Mouse (Mus musculus): ENCODE measurements around the gene Tmem210.

The Tmem210 gene

DNA sequence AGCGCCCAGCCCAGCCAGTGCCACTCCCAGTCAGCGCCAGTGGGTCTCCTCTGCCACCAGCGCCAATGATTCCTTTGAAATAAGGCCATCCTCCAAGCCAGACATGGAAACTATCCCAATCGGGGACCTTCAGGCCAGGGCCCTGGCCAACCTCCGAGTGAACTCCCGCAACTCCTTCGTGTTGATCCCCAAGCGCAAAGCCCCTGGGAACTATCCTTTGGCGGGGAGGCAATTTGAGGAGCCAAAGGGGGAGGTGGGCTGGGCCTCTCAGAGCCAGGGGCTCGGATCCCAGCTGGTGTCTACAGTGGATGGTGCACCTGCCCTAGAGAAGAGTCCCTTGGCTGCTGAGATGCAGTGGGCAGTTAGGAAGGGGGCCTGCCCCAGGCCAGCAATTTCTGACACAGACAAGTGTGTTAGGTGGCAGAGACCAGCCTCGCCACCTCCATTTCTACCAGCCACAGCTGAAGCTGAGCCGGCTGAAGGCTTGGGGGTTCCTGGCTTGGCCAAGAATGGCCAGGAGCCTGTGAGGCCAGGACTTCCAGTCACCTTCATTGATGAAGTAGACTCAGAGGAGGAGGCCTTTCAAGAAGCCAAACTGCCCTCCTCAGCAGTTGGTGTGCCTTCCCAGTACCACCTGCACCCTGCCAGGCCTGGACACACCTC lies 24.2 kb upstream of the Tmem210 start:
- in situ Hi-C loops (cut with MboI; ENCODE audit: unreplicated experiment in 2 of 2) = loop anchor here in 1 of 2 experiments (25.0 kb wide), 1 partner anchor 1649 kb away; the partner anchor contains the start of genes Med22, Rpl7a, Surf1 and Surf2

DNA sequence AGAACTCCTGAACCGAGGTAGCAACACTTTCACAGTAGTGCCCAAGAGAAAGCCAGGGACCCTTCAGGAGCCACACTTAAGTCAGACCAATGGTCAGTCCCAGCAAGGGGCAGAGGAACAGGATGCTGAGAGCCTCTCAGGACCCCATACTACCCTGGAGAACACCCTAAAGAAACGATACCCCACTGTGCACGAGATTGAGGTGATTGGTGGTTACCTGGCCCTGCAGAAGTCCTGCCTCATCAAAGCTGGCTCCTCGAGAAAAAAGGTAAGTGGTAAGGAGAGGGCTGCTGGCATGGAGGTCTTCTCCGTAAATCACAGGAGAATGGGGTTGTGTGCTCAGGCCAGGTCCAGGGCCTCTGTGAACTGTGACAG lies 23.7 kb upstream of the Tmem210 start:
- in situ Hi-C loops (cut with MboI; ENCODE audit: unreplicated experiment in 2 of 2) = loop anchor here in 1 of 2 experiments (25.0 kb wide), 1 partner anchor 1648 kb away; the partner anchor contains the start of genes Med22, Rpl7a, Surf1 and Surf2

DNA sequence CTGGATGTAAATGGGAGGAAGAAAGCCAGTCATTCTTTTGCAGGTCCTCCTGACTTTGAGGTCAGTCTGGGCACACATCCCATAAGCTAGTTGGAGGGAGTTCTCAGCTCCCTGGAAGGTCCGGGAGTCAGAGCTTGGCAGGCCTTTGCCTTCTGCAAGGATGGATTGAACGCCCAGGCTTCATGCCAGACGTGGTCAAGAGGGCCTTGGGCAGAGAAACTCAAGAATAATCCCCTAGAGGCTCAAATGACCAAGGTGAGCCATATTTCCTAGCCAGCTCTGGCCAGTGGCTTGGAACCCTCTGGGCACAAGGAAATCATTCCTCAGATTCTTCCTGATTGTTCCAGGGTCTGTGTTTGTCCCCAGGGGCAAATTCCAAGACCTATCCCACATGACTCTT lies 23.1 kb upstream of the Tmem210 start:
- in situ Hi-C loops (cut with MboI; ENCODE audit: unreplicated experiment in 2 of 2) = loop anchor here in 1 of 2 experiments (25.0 kb wide), 1 partner anchor 1647 kb away; the partner anchor contains the start of genes Med22, Rpl7a, Surf1 and Surf2

DNA sequence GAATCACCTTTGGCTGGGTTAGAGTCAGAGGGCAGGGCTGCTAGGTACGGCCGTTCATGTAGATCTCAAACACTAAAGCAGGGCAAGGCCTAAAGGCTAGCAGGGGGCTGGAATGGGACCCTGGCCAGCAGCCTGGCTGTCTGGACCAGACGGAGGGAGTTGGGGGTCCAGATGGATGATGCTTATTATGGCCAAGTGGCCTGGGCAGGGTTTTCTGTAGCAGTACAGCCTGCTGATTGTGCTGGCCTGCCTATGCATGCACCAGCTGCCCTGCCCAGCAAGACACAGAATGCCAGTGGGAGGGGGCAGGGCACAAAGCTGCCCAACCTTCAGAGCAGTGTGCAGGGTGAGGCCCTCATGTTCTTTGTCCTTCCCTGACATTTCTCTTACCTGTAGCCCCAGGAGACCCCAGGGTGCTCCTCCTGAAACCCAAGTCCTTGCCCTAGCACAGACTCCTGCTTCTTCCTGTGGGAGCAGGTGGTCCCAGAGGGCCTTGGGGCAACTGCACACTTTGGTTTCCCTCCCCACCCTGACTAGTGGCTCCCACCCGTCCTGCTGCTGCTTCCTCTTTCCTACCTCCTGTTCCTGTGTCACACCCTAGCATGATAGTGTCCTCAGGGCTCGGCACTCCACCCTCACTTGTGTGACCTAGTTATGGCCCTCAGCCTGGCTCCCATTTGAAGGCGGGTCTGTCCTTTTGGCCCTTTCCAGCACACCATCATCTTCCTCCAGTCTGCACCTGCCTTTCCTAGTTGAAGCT lies 21.9 kb upstream of the Tmem210 start:
- in situ Hi-C loops (cut with MboI; ENCODE audit: unreplicated experiment in 2 of 2) = loop anchor here in 1 of 2 experiments (25.0 kb wide), 1 partner anchor 1646 kb away; the partner anchor contains the start of genes Med22, Rpl7a, Surf1 and Surf2

DNA sequence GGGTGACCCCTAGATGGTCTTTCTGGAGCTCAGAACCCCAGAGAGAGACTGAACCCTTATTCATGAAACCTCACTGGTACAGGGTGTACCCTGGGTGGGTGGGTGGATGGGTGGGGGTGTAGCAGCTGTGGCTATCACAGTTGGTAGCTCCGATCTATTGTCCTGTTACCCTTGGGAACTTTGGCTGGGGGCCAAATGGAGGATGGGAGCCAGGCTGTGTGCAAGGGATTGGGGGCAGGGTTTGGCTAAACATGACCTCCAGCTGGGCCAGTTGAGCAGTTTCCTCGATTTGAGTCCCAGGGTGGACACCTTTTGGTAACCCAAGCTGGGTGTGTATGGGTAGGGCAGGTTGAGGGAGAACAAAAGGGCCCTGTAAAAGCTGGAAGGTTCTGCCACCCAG lies 21.2 kb upstream of the Tmem210 start:
- in situ Hi-C loops (cut with MboI; ENCODE audit: unreplicated experiment in 2 of 2) = loop anchor here in 1 of 2 experiments (25.0 kb wide), 1 partner anchor 1646 kb away; the partner anchor contains the start of genes Med22, Rpl7a, Surf1 and Surf2

DNA sequence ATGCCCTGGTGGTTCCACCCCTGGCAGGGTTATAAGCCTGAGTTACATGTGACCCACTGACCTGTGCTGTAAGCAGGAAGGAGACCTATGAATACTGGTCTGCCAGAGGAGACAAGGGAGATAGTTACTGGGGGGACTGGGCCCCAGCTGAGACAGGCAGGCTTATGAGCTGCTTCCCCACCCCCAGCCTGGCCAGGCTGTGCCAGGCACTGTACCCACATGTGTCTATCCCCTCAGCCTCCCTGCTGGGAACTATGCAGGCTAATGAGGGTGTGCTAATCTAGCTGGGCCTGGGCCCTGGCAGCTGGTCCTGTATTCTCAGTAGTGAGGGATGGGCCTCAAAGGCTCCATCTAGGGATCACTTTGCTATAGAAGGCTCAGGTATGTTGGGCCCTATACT lies 20.7 kb upstream of the Tmem210 start:
- in situ Hi-C loops (cut with MboI; ENCODE audit: unreplicated experiment in 2 of 2) = loop anchor here in 1 of 2 experiments (25.0 kb wide), 1 partner anchor 1645 kb away; the partner anchor contains the start of genes Med22, Rpl7a, Surf1 and Surf2

DNA sequence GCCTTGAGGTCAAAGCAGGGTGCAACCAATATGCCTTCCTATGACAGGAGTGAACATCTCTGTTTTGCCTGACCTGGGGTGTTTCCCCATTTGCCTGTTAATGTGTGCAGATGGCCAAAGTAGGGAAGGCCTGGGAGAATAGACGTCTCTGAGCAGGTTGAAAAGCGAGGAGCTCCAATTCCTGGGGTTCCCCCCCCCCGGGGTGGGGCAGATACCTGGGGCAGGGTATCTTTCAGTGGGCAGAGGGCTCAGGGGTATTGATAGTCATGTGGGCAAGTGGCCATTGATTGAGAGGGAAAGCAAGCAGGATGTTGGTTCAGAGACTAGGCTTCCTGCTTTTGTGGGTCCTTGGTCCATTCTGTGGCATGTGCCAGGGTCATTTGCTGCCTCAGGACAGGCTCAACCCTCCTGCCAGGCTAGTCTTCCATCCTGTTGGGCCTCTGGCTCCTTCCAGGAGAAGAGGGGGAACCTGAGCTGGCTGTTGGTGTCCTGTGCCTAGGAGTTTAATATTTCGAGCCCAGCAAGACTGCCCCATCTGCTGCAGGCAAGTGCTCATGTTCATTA lies 20.1 kb upstream of the Tmem210 start:
- in situ Hi-C loops (cut with MboI; ENCODE audit: unreplicated experiment in 2 of 2) = loop anchor here in 1 of 2 experiments (25.0 kb wide), 1 partner anchor 1644 kb away; the partner anchor contains the start of genes Med22, Rpl7a, Surf1 and Surf2

DNA sequence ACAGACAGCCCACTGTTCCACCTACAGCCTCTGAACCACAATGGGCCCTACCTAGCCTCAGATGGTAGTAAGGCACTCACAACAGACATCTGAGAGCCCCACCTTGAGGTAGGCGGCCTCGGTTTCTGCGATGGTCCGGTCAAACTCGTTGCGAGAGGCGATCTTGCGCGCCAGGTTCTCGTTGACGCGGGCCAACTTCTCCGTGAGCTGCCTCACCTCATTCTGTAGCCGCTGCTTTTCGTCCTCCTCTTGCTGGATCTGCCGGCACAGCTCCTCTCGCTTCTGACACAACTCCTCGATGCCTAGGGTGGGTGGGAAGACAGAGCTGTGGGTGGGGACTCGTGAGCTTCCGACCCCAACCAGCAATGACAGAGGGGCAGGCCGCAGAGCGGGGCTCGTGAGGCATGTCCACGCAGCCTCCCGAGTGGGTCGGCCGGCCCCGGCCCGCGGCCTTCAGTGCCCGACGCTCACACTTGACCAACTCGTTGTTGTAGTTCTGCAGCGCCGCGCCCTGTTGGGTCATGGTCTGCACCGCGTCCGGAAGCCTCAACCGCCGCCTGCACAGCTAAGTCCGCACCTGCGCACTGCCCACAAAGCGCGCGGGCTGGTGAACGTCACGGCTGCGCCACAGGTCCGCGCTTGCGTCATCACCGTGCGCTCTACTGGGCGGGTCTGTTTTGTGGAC lies 16.0 kb upstream of the Tmem210 start, which contains the start of the genes Ssna1 and Anapc2:
TSS of gene Ssna1 (minus strand) at position 612 of the 685 bp plus-strand sequence.
TSS of gene Anapc2 (plus strand) at position 652 of the 685 bp plus-strand sequence.
- in situ Hi-C loops (cut with MboI; ENCODE audit: unreplicated experiment in 2 of 2) = loop anchor here in 1 of 2 experiments (25.0 kb wide), 1 partner anchor 1640 kb away; the partner anchor contains the start of genes Med22, Rpl7a, Surf1 and Surf2

DNA sequence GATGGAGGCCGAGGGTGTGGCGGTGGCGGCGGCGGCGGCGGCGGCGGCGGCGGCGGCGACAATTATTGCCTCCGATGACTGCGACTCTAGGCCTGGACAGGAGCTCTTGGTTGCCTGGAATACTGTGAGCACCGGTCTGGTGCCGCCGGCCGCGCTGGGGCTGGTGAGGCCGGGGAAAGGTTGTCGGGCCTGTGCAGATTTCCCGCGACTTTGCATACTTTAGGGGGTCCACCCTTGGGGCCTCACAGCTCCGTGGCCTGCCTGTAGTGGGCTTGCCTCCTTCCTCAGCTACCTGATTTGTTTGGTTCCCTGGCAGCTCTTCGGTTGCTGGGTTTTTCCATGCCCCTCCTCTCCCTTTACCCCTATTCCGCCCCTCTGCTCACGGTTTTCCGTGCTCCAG lies 15.4 kb upstream of the Tmem210 start:
- in situ Hi-C loops (cut with MboI; ENCODE audit: unreplicated experiment in 2 of 2) = loop anchor here in 1 of 2 experiments (25.0 kb wide), 1 partner anchor 1640 kb away; the partner anchor contains the start of genes Med22, Rpl7a, Surf1 and Surf2

DNA sequence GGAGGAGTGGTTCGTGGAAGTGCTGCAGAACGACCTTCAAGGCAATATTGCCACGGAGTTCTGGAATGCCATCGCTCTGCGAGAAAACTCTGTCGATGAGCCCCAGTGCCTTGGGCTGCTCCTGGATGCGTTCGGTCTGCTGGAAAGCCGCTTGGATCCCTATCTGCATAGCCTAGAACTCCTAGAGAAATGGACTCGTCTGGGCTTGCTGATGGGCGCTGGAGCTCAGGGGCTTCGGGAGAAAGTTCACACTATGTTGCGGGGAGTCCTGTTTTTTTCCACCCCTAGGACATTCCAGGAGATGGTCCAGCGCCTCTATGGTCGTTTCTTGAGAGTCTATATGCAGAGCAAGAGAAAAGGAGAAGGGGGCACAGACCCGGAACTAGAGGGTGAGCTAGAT lies 14.9 kb upstream of the Tmem210 start:
- in situ Hi-C loops (cut with MboI; ENCODE audit: unreplicated experiment in 2 of 2) = loop anchor here in 1 of 2 experiments (25.0 kb wide), 1 partner anchor 1639 kb away; the partner anchor contains the start of genes Med22, Rpl7a, Surf1 and Surf2

DNA sequence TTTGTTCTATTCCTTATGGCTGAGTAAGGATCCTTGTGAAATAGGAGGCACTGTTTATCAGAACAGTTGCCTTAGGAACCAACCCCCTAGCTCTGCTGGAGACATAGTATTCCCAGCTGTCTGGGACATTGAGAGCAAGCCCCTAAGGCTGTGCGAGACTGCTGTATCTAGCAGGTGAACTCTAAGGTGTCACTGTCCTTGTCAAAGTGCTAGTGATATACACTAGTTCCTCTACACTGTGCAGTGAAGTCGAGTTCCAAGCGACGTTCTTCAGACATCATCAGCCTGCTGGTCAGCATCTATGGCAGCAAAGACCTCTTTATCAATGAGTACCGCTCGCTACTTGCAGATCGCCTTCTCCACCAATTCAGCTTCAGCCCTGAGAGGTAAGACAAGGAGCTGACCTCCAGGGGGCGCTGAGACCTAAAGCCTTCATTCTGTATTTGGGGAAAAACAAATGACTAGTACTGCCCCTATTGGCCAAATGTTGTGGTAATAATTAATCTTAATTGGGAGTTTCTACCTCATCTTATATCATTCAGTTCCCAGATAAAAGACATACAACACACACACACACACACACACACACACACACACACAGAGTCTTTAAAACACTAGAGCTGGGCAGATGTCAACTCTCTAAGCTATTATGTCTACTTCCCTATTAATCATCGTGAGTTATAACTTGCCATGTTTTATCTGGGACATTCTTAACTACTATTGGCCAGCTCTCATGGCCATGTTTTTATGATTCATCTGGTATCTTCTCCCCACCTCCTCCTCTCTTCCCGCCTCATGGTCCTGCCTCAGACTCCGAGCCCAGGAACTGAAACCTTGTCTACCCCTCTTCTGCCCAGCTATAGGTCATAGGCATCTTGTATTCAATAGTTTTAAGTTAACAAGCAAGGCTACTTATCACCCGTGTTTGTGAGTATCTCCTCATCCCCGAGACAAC lies 8.7 kb upstream of the Tmem210 start:
- in situ Hi-C loops (cut with MboI; ENCODE audit: unreplicated experiment in 2 of 2) = loop anchor here in 1 of 2 experiments (5.0 kb wide), 2 partner anchors 53 to 123 kb away; partner anchors contain the start of gene Man1b1

DNA sequence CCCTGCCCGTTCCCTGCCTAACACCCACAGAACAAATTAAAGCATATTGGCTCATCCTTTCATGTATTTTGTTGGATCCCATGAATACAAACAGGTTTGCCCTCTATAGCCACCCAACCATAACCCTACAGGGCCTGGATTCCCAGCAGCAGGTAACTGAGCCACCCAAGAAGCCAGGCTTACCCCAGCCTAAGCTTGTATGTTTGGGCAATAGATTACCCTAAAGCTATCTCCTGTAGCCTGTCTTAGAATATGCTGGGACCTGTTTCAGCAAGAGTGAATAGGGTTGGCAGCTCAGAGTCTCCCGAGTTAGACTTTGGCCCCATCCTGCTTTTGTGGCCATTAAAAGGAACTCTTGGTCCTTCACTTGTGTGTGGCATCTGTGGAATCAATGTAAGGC lies 2.4 kb upstream of the Tmem210 start:
- in situ Hi-C loops (cut with MboI; ENCODE audit: unreplicated experiment in 2 of 2) = no loop called here

DNA sequence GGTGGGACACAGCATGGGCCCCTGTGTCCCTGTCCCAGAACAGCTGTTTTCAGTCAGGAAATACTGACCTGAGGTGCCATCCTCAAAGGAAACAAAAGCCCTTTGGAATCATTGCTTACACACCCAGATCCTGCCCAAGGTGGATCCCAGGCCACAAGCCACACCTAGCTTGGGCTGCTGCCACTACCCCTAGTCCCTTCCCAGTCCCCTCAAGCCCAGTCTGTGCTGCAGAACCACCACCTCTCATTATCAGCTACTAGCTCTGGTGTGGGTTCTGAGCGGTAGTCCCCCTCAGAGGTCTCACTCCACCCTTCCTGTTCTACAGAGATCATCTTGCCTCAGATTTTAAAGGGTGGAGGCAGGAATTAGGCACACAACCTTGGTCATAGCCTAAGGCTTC lies 1.6 kb upstream of the Tmem210 start:
- in situ Hi-C loops (cut with MboI; ENCODE audit: unreplicated experiment in 2 of 2) = no loop called here

DNA sequence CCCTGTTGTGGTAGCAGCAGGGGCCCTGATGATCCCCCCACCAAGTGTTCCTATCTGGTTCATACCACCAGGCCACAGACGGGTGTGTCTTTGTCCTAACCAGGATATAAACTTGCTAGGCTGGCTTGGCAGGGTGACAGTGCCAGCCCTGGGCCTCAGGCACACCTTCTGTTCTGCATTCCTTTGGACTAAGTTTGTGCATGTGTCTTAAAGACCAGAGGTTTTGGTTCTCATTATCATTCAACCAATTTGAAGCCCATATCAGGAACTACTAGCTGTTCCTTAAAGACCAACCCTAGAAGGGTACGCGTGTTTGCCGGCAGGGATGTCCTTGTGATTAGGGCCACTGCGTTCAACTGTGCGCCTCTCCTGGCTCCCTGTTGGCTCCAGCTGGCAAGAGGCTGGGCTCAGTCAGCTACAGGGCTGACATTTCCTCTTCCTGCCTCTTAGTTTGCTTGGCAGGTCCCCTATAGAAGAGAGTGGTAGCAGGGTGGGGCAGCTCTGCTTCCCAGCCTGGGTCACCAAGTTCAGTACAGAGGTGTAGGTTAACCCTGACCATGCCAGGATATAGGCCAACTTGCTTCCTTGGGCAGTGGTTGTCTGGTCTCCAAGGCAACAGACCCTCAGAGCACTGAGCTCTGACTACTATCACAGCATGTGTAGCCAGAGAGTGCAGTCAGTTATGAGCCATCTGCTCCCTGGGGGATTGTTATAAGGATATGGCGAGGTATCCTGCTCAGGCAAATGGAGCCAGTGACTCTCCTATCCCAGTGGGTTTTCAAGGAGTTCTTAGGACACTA lies 908 bp upstream of the Tmem210 start:
- in situ Hi-C loops (cut with MboI; ENCODE audit: unreplicated experiment in 2 of 2) = no loop called here

DNA sequence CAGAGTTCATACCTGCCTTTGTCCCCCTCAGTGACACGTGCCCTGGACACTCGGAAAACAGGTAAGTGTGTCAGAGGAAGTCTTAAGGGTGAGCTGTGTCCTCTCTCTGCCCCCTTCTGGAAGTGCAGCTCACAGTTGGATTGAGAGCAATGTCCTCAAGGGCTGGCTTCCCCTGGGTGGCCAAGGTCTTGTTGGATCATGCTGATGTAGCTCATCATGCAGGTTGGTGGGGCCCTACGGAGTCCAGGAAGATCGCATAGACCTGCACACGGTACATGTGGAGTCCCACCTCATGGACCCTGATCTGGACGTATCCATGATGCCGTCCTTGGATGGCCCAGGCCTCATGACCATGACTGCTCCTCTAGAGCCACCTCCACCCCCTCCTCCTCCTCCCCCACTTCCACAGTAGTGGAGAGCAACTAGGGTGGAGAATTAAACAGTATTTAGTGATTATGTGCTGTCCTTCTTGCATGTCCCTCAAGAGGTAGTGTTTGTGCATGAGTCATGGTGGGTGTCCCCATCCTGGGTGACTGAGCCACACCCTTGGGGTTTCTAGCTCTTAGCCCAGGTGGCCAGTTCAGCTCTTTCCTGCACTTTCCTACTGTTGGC lies 895 bp downstream of the Tmem210 start:
- in situ Hi-C loops (cut with MboI; ENCODE audit: unreplicated experiment in 2 of 2) = no loop called here

DNA sequence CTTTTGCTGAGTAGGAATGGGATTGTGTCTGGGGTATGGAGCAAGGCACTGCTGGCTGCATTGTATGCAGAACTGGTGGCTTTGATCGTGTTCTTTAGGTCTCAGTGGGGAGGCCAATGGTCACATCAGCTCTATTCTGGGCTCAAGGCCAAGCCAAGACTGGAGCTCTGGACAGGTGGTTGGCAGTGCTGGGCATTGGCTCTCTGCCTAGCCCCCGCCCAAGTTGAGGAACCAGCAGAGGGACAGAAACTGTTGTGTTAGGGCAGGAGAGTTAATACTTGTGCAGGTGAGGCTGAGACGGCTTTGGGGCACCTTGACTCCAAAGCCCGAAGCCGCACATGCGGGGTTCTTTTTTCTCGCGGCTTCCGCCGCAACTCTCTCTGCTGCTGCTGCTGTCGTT lies 1.7 kb downstream of the Tmem210 start, which contains the start of gene Lrrc26:
TSS of gene Lrrc26 (plus strand) at position 265 of the 400 bp plus-strand sequence.
- in situ Hi-C loops (cut with MboI; ENCODE audit: unreplicated experiment in 2 of 2) = no loop called here

DNA sequence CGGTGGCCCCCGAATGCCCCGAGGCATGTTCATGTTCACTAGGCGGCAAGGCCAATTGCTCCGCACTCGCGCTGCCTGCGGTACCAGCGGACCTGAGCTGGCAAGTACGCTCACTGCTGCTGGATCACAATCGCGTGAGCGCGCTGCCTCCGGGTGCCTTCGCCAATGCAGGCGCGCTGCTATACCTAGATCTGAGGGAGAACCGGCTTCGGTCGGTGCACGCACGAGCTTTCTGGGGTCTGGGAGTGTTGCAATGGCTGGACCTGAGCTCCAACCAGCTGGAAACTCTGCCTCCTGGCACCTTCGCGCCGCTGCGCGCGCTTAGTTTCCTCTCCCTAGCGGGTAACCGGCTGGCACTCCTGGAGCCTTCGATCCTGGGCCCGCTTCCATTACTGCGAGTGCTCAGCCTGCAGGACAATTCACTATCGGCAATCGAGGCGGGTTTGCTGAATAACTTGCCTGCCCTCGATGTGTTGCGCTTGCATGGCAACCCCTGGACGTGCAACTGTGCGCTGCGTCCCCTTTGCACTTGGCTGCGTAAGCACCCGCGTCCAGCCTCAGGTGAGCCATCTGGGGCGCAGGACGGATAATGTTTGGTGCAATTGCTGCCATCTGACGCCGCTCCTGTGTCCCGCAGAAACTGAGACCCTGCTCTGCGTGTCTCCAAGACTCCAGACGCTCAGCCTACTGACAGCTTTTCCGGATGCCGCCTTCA lies 2.3 kb downstream of the Tmem210 start:
- in situ Hi-C loops (cut with MboI; ENCODE audit: unreplicated experiment in 2 of 2) = no loop called here

Data from v-Abl transformed pro-B cells (cell line).